Mouse (Mus musculus): ENCODE data around the gene Tcf7l1.

Gene Tcf7l1

GRCm38 (mm10) chr6:72593011-72593803 lies 195.8 kb downstream of the Tcf7l1 start:
- no peak for DNase-seq (ENCODE audit: low spot score)

GRCm38 (mm10) chr6:72590111-72590510 lies 198.9 kb downstream of the Tcf7l1 start:
- DNase-seq (ENCODE audit: low spot score) = no peak

DNA sequence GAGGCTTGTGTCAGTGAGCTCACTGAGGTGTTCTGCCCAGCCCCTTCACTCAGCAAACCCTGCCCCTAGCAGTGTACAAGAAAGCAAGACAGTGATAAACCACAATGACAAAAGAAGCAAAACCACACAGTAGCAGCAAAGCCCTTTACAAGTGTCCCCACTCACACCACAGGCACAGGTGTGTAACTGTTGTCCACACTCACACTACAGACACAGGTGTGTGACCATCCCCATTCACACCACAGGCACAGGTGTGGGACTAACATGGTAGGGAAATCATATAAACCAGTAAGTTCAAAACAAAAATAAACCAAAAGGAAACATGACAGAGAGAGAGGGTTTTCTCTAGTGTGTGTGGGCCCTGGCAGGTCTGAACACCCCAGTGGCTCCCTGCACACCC lies 200.7 kb downstream of the Tcf7l1 start:
- DNase-seq (ENCODE audit: low spot score) = no peak

GRCm38 (mm10) chr6:72586701-72587100 lies 202.4 kb downstream of the Tcf7l1 start:
- no peak for DNase-seq (ENCODE audit: low spot score)

- DNase-seq (ENCODE audit: low spot score) = no peak
These were observed 204.9 kb downstream of the Tcf7l1 start for GRCm38 (mm10) chr6:72584154-72584553.

DNA sequence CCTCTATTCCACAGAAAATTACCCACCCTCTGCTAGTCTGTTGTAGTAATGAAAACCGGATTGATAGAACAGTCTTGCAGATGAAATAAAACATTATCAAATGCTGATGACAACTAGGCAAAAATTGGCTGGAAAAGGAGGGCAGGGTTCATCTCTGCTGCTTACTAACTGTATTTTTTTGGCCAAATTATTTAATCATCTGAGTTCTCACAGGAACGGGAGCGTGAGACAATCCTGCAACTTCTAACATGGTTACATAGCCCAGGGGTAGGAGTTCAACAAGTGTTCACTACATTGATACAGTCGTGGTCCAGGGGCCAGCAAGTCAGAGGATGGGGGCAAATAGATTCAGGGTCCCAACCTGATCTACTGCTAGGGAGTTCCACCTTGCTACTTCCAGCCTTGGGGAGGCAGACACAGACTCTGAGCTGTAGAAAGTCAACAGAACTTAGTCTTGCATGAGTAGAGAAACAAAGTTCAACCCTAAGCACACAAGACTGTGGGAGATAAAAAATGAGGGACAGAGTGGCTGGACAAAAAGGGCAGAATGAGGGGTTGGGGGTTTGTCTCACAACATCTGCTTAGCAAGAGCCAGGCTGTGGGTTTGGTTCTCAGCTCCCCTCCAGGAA lies 205.7 kb downstream of the Tcf7l1 start:
- no peak for DNase-seq (ENCODE audit: low spot score)

GRCm38 (mm10) chr6:72581625-72582382 lies 207.2 kb downstream of the Tcf7l1 start:
- no peak for DNase-seq (ENCODE audit: low spot score)
